Mouse (Mus musculus) embryo, embryonic 10 days (tissue): Measurements from ENCODE around the gene Olfr1366.
"Not testable (repeated sequence)": the region's sequence is repeated elsewhere in the genome, so short reads cannot be mapped to it uniquely, and the experiment has no call there.

Experiments used
- DNase-seq: peaks from one replicate; pipeline ENCODE4 v3.0.0-alpha.2; 2015; ENCODE audit warnings: low spot score

The Olfr1366 gene

GRCm38 (mm10) chr13:21542708-21543107, at the start of gene Olfr1366:
Gene Olfr1366, minus strand, starts transcription at chr13:21542808.
- no peak for DNase-seq

GRCm38 (mm10) chr13:21591618-21592017, 49.0 kb upstream of the Olfr1366 start:
- DNase-seq = peak; percentile 12

GRCm38 (mm10) chr13:21581659-21582058, 39.1 kb upstream of the Olfr1366 start, which contains the start of gene Olfr1364:
Gene Olfr1364, minus strand, starts transcription at chr13:21581759.
- DNase-seq = no peak

- no peak for DNase-seq
Measured at GRCm38 (mm10) chr13:21559793-21560192, 17.2 kb upstream of the Olfr1366 start, which contains the start of gene Olfr1535. Gene Olfr1535, minus strand, starts transcription at chr13:21559893.

GRCm38 (mm10) chr13:21550416-21551110, 8.0 kb upstream of the Olfr1366 start:
- DNase-seq = no peak

- DNase-seq = no peak
Measured at GRCm38 (mm10) chr13:21549487-21549886, 6.9 kb upstream of the Olfr1366 start.

GRCm38 (mm10) chr13:21530781-21531201, 11.8 kb downstream of the Olfr1366 start, which contains the start of gene Zkscan8:
Gene Zkscan8, minus strand, starts transcription at chr13:21531120.
- peak; percentile 87 for DNase-seq

GRCm38 (mm10) chr13:21530136-21530535, 12.5 kb downstream of the Olfr1366 start:
- DNase-seq = no peak

GRCm38 (mm10) chr13:21506221-21506649, 36.4 kb downstream of the Olfr1366 start:
- peak; percentile 86 for DNase-seq

- no peak for DNase-seq
Measured at GRCm38 (mm10) chr13:21502296-21502695, 40.3 kb downstream of the Olfr1366 start.

GRCm38 (mm10) chr13:21501182-21501581, 41.4 kb downstream of the Olfr1366 start, which contains the start of gene Gm11273:
Gene Gm11273, minus strand, starts transcription at chr13:21501418.
- not testable (repeated sequence) for DNase-seq

GRCm38 (mm10) chr13:21495080-21495479, 47.5 kb downstream of the Olfr1366 start, which contains the start of gene AK157302:
Gene AK157302, plus strand, starts transcription at chr13:21495223.
- no peak for DNase-seq

- no peak for DNase-seq
Measured at GRCm38 (mm10) chr13:21492847-21493246, 49.8 kb downstream of the Olfr1366 start.

GRCm38 (mm10) chr13:21486881-21487280, 55.7 kb downstream of the Olfr1366 start:
- DNase-seq = no peak
